Mouse (Mus musculus): ENCODE measurements around the gene Rpain.

- no peak for TF ChIP-seq POLR2A (IDR thresholded peaks at IDR 0.05; ENCODE audit: borderline replicate concordance, extremely low read depth, insufficient read depth, insufficient read length, poor library complexity, severe bottlenecking)
- no peak for TF ChIP-seq CTCF (IDR thresholded peaks at IDR 0.05; ENCODE audit: borderline replicate concordance, extremely low read depth, insufficient read depth, insufficient read length)
Measured at GRCm38 (mm10) chr11:71001167-71001566, 31.2 kb downstream of the Rpain start.
